Mouse (Mus musculus) heart, postnatal 36 days (tissue): Measurements from ENCODE around the gene Pex11g. TPM values are rescaled to one million over a fixed set of nuclear protein-coding genes. Genes with fewer than 3 reads are reported as not detected.

Source experiments
- DNase-seq, 2 experiments: peaks; one replicate each; pipeline ENCODE4 v3.0.0; 2021 to 2022
- intact Hi-C: fragments of 180-260 bp; cut with DNase I; formaldehyde crosslinking; loops from one replicate; pipeline ENCODE4 v1.15.1; 2025
- total RNA-seq, 2 experiments: library from RNA; stranded (reverse); gene quantifications; 2 replicates each; pipeline ENCODE4 v1.2.3; 2021

Pex11g gene
- total RNA-seq, 2 experiments from 2014 or later = 3.2 to 4.1 TPM

DNA sequence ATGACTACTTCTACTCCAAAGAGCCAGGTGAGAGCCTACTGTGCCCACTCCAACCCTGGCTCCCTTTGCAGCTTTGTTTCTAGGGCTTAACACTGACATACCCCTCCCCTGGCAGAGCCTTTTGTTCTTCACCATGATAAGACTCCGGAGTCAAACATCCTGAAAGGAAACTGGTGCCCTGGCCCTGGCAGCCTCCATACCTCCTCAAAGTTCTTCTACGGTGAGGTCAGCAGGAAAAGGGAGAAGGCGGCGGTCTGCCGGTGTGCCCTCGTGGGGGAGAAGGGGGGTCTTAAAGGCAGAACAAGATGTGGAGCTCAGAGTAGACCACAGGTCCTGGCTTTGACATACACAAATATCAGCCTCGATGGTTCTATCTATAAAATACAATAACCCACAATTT lies 16.1 kb upstream of the Pex11g start:
- intact Hi-C loops = no loop called here
- DNase-seq = no peak

DNA sequence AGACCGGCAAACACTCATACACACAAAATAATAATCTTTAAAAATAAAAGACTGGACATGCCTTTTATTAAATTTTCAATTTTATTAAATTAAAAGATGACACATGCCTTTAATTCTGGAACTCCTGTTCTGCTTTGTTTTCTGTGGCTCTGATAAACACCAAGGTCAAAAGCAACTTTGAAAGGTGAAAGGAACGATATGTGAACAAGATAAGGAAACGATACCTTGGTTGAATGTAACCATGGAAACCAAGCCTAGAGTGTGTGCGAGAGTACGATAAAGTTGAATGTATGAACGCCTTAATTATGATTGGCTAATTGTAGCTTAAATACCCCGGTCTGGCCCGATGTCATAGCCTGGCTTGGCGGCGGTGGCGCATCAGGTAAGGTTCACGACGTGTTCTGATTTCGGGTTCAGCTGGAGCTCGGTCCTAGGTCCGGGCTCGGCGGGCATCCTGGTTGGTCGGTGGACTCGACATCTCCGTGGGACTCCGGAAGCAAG lies 14.8 kb upstream of the Pex11g start:
- no peak for DNase-seq
- intact Hi-C loops = no loop called here

- intact Hi-C loops = no loop called here
- no peak for DNase-seq
Measured at GRCm38 (mm10) chr8:3481605-3482004, 14.1 kb upstream of the Pex11g start.

DNA sequence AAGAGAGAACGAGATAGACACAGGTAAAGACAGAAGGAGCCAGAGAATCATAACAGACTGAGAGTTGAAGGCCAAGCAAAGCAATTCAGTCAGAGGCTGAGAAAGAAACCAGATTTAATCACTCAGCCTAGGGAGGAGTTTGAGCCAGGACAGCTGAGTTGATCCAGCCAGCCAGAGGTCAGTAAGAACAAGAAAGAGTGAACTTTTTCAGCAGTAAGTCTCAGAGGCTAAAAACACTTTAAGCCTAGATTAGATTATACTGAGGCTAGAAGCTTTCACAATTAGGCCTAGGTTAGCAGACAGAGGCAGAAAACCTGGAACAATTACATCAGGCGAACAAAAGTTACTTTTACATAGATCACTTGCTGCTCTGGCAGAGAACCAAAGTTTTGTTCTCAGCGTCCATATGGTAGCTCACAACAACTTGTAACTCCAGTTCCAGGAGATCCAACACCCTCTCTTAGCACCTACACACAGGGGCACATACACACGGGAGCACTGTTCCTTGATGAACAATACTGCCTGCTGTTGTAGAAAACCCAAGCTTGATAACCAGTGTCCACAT lies 12.8 kb upstream of the Pex11g start:
- intact Hi-C loops = no loop called here
- no peak for DNase-seq

DNA sequence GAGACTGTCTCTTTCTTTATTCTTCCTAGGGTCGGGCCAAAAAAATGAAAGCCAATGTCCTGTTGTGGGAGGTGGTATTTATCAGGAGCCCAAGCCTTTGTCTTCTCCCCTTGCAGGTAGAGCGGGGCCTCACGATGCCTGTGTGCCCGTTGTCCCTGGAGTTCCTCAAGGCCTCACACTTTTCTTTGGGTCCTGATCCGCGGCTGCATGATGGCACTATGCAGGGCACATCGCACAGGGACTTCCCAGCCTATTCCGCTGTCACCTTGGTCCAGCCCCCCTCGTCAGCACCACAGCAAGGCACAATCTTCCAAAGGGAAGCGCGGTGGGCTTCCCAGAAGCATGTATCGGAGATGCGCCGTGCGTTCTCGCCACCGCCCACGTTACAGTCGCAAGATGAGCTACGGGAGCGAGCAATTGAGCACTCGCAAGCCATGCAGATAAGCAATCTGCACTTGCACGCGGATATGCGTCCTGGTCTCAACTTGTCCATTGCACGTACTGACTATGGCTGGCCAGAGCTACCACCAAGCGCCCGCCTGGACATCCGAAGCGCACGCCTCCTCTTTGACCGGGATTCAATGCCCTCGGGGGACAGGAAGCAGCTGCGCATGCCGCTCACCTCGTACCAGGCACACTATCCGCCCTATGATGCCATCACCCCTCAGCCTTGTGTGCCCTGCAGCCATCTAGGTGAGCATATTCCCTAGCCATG lies 8.4 kb upstream of the Pex11g start:
- intact Hi-C loops = no loop called here
- no peak for DNase-seq

GRCm38 (mm10) chr8:3470562-3470961 lies 3.1 kb upstream of the Pex11g start, which contains the start of gene Tex45:
TSS of gene Tex45 (plus strand) at chr8:3470862.
- intact Hi-C loops = no loop called here
- DNase-seq = no peak

DNA sequence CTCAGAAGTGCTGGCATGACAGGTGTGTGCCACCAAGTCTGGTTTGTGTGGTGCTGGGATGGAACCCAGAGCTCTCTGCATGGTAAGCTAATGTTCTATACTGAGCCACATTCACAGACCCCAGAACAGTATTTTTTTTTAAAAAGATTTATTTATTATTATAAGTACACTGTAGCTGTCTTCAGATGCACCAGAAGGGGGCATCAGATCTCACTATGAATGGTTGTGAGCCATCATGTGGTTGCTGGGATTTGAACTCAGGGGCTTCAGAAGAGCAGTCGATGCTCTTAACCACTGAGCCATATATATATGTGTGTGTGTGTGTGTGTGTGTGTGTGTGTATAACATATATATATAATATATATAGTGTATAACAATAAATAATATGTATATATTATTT lies 1.4 kb upstream of the Pex11g start:
- intact Hi-C loops = loop anchor here (2.0 to 10.0 kb wide), 2 partner anchors 24 to 206 kb away; partner anchors contain the start of genes Fcor, Trappc5 and Zfp358
- DNase-seq = no peak

DNA sequence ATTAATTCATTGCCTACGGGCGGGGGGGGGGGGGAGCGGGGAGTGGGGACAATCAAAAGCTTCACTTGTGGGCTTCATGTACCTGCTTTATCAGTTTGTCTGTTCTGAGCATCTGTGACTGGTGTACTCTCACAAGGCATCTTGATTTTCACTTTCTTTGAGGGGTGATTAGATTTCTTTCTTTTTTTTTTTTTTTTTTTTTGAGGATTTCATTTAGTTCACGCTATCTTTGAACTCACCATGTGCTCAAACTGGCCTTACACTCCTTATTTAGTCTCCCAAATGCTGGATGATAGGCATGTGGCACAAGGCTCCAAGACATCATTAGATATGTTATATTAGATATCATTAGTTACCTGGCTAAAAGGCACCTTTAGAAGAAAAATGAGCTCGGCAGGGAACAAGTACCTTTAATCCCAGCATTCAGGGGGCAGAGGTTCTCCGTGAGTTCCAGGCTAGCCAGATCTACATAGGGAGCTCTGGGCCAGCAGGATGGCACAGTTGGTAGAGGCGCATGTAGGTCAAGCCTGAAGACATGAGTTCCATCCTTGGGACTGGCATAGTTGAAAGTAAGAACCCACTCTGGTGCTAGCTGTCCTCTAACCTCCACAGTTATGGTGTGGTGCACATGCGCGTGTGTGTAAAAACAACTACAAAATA lies 536 bp upstream of the Pex11g start:
- no peak for DNase-seq
- intact Hi-C loops = loop anchor here (2.0 to 10.0 kb wide), 3 partner anchors 25 to 207 kb away; partner anchors contain the start of genes Fcor, Trappc5 and Zfp358

GRCm38 (mm10) chr8:3464309-3464708 lies 3.2 kb downstream of the Pex11g start:
- intact Hi-C loops = loop anchor here (10.0 kb wide), 1 partner anchor 210 kb away; the partner anchor contains the start of genes Fcor and Trappc5
- DNase-seq = no peak

DNA sequence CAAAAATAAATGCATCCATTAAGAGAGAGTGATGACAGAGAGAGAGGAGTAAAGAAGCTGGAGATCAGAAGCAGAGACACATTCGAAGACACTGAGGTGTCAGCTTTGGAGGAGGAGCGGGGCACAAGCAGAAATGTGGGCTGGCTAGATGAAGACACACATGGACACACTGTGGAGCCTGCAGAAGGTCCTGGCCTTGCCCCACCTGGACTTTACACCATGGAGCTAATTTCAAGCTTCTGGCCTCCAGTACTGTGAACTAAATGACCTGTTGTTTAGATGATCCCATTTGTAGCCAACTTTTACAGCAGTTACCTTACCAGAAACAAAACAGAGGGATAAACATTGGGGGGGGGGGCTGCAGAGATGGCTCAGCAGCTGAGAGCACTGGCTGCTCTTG lies 4.2 kb downstream of the Pex11g start:
- intact Hi-C loops = loop anchor here (10.0 kb wide), 1 partner anchor 212 kb away; the partner anchor contains the start of genes Fcor and Trappc5

DNA sequence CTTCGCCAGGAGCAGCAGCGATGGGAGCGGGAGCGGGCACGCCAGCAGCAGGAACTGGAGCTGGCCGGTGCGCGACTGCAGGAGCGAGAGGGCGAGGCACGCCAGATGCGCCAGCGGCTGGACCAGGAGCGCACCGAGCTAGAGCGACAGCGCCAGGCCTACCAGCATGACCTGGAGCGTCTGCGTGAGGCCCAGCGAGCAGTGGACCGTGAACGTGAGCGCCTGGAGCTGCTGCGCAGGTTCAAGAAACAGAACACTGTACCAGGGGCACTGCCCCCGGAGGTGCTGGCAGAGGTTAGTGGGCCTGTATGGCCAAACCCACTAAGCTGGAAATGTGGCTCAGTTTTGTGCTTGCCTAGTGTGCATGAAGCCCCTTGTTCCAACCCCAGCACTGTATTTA lies 15.5 kb downstream of the Pex11g start:
- intact Hi-C loops = loop anchor here (10.0 kb wide), 1 partner anchor 97 kb away; the partner anchor contains the start of gene A430078G23Rik
- no peak for DNase-seq

More for the DNA sequence above, 4.2 kb downstream of the Pex11g start:
- DNase-seq = no peak

DNA sequence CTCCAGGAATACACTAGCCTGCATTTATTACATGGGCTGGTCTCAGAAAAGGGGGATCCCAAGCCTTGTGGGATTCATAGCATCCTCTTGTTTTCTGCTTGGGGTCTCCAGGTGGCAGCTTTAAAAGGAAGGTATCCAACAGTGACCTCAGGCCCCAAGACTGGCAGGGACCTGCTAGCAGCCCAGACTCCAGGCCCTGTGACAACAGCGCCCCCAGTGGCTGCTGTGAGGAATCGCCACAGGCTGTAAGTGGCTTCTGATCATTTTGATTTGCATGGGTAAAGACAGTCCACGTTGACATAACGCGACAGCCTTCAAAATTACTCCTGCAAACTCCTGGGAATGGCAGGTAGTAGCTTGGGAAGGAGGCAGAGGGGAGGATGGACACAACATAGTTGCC lies 16.8 kb downstream of the Pex11g start:
- intact Hi-C loops = loop anchor here (10.0 kb wide), 1 partner anchor 96 kb away; the partner anchor contains the start of gene A430078G23Rik

DNA sequence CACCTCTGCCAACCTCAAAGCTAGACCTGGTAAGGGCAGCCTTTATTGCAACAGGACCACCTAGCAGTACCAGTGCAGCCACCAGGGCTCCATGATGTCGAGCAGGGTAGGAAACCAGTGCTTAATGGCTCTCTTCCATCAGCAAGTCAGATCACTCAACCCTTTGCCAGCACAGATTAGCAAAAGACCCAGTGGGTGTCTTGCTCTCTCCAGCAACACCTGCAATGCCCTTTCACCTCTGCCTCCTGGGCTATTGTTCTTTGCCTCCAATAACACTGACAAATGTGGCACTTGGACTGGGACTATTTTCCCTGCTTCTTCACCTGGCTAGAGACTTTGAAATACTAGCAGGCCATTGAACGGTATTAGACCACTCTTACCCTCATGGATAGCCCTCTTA lies 18.3 kb downstream of the Pex11g start:
- intact Hi-C loops = no loop called here
- no peak for DNase-seq

More for the DNA sequence above, 16.8 kb downstream of the Pex11g start:
- DNase-seq = peak; percentile 57 to 67

- intact Hi-C loops = no loop called here
- DNase-seq = no peak
Measured at GRCm38 (mm10) chr8:3439510-3439909, 28.0 kb downstream of the Pex11g start.

DNA sequence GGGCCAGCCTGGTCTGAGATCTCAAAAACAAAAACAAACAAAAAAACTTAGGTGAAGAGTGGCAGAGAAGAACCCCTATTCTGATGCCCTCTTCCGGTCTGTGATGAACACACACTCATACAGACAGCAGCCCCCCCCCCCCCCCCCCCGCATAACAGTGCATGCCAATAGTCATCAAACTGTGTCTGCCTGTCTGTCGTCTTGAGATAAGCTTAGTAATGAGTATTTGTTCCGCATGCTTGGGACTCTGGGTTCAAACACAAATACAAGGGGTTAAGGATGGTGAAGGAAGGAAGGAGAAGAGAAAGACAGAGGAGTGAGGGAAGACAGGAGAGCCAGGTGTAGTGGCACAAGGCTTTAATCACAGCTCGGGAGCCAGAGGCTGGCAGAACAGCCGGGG lies 31.0 kb downstream of the Pex11g start:
- intact Hi-C loops = no loop called here
- DNase-seq = no peak

- intact Hi-C loops = no loop called here
- no peak for DNase-seq
Measured at GRCm38 (mm10) chr8:3431113-3431512, 36.4 kb downstream of the Pex11g start.

- DNase-seq = peak; percentile 24 to 32
- intact Hi-C loops = loop anchor here (5.0 kb wide), 1 partner anchor 38 kb away; the partner anchor contains the start of gene Arhgef18
Measured at GRCm38 (mm10) chr8:3429966-3430365, 37.5 kb downstream of the Pex11g start.

GRCm38 (mm10) chr8:3428426-3428825 lies 39.1 kb downstream of the Pex11g start:
- no peak for DNase-seq
- intact Hi-C loops = loop anchor here (5.0 kb wide), 1 partner anchor 36 kb away; the partner anchor contains the start of gene Arhgef18

GRCm38 (mm10) chr8:3426211-3426610 lies 41.3 kb downstream of the Pex11g start:
- DNase-seq = no peak
- intact Hi-C loops = loop anchor here (5.0 kb wide), 1 partner anchor 34 kb away; the partner anchor contains the start of gene Arhgef18

- intact Hi-C loops = loop anchor here (5.0 kb wide), 1 partner anchor 33 kb away; the partner anchor contains the start of gene Arhgef18
- DNase-seq = no peak
Measured at GRCm38 (mm10) chr8:3425217-3425616, 42.3 kb downstream of the Pex11g start.

- intact Hi-C loops = no loop called here
- no peak for DNase-seq
Measured at GRCm38 (mm10) chr8:3421507-3421906, 46.0 kb downstream of the Pex11g start.
